Mouse (Mus musculus) megakaryocyte, embryonic 14.5 days (primary cell): ENCODE data around the gene Arhgap15.

Source experiments
- FLI1 ChIP-seq: IDR thresholded peaks from 2 replicates; pipeline ENCODE4 v1.6.1; 2012; ENCODE audit warnings: low read length, inconsistent platforms, mixed read lengths
- GATA1 ChIP-seq: IDR thresholded peaks from 3 replicates; pipeline ENCODE4 v1.6.1; 2012; ENCODE audit warnings: mixed read lengths, low read length, inconsistent platforms, borderline replicate concordance

- no peak for TF ChIP-seq GATA1
- TF ChIP-seq FLI1 = no peak
These were observed 663.0 kb downstream of the Arhgap15 start for GRCm38 (mm10) chr2:44411660-44412059.
